Mouse (Mus musculus) hindbrain, embryonic 11.5 days (tissue): Measurements from ENCODE around the gene Gm43552. TPM values are rescaled to one million over a fixed set of nuclear protein-coding genes. Genes with fewer than 3 reads are reported as not detected.

Experiments
- ATAC-seq: fragments of 200-750 bp; cut with Nextera tagmentation; 2 replicates; pipeline ENCODE4 v1.8.0; 2017; ENCODE audit warnings: mild to moderate bottlenecking, moderate TSS enrichment, moderate library complexity; ENCODE audit not compliant: low FRiP score
- DNase-seq: peaks from one replicate; pipeline ENCODE4 v3.0.0-alpha.2; 2015; ENCODE audit warnings: low spot score
- H3K27ac ChIP-seq: fragments of 300-500 bp; sonication (generic); 2 replicates; pipeline ENCODE4 v1.5.1; 2014; ENCODE audit warnings: mild to moderate bottlenecking, low read depth, low read length
- H3K27me3 ChIP-seq: fragments of 300-500 bp; sonication (generic); 2 replicates; pipeline ENCODE4 v1.6.1; 2014; ENCODE audit warnings: mild to moderate bottlenecking, low read length, moderate library complexity, mixed read lengths; ENCODE audit not compliant: control insufficient read depth, insufficient read depth
- H3K36me3 ChIP-seq: fragments of 300-500 bp; sonication (generic); 2 replicates; pipeline ENCODE4 v1.6.1; 2014; ENCODE audit warnings: mild to moderate bottlenecking, low read length, moderate library complexity, mixed read lengths; ENCODE audit not compliant: control insufficient read depth, insufficient read depth
- H3K4me1 ChIP-seq: fragments of 300-500 bp; sonication (generic); replicated peaks from 2 replicates; pipeline ENCODE4 v1.6.1; 2014; ENCODE audit warnings: low read length, mixed read lengths; ENCODE audit not compliant: control insufficient read depth, insufficient read depth
- H3K4me2 ChIP-seq: fragments of 300-500 bp; sonication (generic); replicated peaks from 2 replicates; pipeline ENCODE4 v1.6.1; 2014; ENCODE audit warnings: mild to moderate bottlenecking, low read depth, low read length
- H3K4me3 ChIP-seq: fragments of 300-500 bp; sonication (generic); 2 replicates; pipeline ENCODE4 v1.5.1; 2014; ENCODE audit warnings: low read depth, low read length
- H3K9ac ChIP-seq: fragments of 300-500 bp; sonication (generic); 2 replicates; pipeline ENCODE4 v1.6.1; 2014; ENCODE audit warnings: low read depth, low read length
- H3K9me3 ChIP-seq: fragments of 300-500 bp; sonication (generic); 2 replicates; pipeline ENCODE4 v1.6.1; 2016; ENCODE audit warnings: low read length; ENCODE audit not compliant: control insufficient read depth
- WGBS: fragments of 180-500 bp; shearing (Covaris S2); extraction: QIAGEN DNeasy Blood & Tissue Kit; methylation state at CpG from one replicate; pipeline ENCODE4 v1.1.7; 2014; 5-methylcytosine and 5-hydroxymethylcytosine counted together
- polyA plus RNA-seq: library from polyadenylated mRNA; unstranded; fragments of >200 nt; fragmentation: Nextera tagmentation; extraction: Ambion mirVana; gene quantifications from 2 replicates; pipeline ENCODE4 v1.2.1, GENCODE M21; 2014

The Gm43552 gene
- polyA plus RNA-seq, 1 experiment from 2014 or later: not detected

DNA sequence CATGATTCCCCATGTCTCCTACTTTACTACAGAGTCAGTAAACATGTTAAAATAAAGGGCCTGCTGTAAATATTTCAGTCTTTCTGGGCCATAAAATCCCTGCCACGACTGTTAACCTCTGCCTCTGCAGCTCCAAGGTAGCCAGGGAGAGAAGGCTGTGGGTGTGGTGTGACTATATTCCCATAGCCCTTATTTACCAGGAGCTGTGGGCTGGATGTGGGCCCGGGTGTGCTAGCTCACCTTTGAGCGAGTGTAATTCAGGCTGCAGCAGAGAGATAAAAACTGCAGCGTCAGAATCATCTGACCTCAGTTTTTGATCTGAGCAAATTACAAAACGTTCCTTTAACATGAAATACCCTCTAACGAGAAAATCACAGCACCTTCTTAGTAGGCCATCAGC is 71.8 kb downstream of the Gm43552 start:
- H3K4me1 ChIP-seq: no peaks in the 10 kb centered on the region
- ATAC-seq (no peak), DNase-seq (no peak)
- no peak overlapping the region for H3K27ac ChIP-seq
- no peak overlapping the region for H3K4me3 ChIP-seq
- no peak overlapping the region for H3K9ac ChIP-seq
- H3K9me3 ChIP-seq: no peaks in the 10 kb centered on the region
- WGBS: 85% methylated on average over 6 of the region's 6 CpGs
- H3K36me3 ChIP-seq: no peaks in the 10 kb centered on the region
- H3K4me2 ChIP-seq: no peak overlapping the region
- no peaks in the 10 kb centered on the region for H3K27me3 ChIP-seq

DNA sequence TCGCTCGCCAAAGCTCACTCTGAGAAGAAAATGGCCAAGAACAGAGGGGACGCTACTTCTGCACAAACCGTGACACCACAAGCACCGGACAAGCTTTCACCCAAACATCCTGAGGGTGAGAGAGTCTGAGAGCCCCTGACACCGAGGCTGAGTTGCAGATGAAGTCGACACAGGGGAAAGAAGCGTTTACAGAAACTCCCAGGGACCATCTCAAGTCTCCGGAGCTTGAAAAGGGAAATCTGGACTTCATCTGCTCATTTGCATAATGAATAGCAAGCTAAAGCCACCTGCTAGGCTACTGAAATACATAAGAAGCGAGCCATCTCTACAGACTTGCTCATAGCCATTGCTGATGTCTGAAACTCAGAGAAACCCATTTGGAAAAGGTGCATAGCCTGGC is 73.5 kb downstream of the Gm43552 start:
- WGBS: 83% methylated on average over 10 of the region's 10 CpGs
- Histone ChIP-seq H3K36me3 (no peaks in the 10 kb centered on the region), H3K4me2 (no peak overlapping the region), H3K27me3 (no peaks in the 10 kb centered on the region), H3K9ac (no peak overlapping the region), H3K27ac (no peak overlapping the region), H3K9me3 (no peaks in the 10 kb centered on the region), H3K4me1 (no peaks in the 10 kb centered on the region), H3K4me3 (no peak overlapping the region)
- DNase-seq (no peak), ATAC-seq (no peak)

DNA sequence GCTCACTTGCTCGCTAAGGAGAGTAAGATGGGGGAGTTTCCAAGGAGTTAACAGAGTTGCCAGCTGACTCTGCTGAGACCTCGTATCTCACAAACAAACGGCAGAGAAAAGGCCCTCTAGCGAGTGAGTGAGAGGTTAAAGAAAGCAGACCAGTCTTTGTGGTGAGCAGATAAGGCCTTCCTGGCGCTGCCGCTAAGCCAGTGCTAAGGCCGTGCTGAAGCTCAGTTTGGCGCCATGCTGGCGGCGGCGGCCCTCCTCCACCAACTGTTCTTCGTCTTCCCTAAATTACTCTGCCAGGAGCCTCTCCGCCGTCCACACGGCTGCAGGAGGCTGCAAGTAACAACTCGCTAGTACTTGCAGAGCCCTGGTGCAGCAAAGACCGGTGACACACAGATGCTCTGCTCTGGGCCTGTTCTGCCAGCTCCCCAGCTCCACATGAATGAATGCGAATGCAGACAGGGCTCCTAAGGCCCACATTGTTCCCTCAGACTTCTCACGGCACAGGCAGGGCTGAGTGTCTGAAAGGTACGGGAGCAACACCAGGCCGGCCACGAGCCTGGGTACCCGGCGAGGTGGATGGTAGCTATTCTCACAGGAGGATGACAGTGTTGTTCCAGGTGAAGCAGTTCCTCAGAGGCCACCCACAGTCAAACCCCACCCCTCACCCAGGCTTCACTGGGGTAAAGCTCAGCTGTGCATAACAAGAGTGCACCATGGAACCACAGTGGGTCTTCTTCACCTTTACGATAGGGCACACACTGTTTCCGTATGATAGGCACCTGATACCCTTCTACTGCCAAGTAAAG is 76.8 kb downstream of the Gm43552 start:
- WGBS: 22% methylated on average over 26 of the region's 26 CpGs
- Histone ChIP-seq H3K27me3 (no peaks in the 10 kb centered on the region), H3K9me3 (no peaks in the 10 kb centered on the region), H3K4me2 (no peak overlapping the region), H3K4me1 (no peaks in the 10 kb centered on the region), H3K4me3 (no peak overlapping the region), H3K36me3 (peaks cover 3% of the 10 kb centered on the region; the same call in 1 of the 2 replicates), H3K9ac (0 out of 2 replicates have a peak overlapping the region, but pooled peaks have one; percentile 16), H3K27ac (0 out of 2 replicates have a peak overlapping the region, but pooled peaks have one; percentile 27)
- ATAC-seq: no peak
- DNase-seq: peak; percentile 47

DNA sequence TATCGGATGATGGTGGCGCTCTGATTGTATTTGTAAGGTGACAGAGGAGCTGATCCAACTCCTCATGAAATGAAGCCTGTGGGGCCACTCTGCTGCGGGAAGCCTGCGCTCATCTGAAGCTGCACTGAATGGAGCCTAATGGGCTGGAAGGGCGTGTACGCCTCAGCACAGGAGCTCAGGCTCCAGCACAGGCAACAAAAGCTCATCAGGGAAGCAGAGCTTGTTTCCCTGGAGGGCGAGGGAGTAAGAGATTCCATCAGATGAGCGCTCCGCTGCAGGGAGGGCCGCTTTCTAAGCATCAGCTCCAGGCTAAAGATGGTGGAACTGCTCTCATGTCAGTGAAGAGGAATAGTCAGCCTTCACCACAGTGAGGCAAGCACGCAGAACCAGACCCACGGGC is 84.6 kb downstream of the Gm43552 start:
- no peak overlapping the region for H3K4me2 ChIP-seq
- H3K4me3 ChIP-seq: no peak overlapping the region
- 37% methylated on average over 12 of the region's 12 CpGs for WGBS
- no peak for ATAC-seq
- H3K36me3 ChIP-seq: peaks cover 6% of the 10 kb centered on the region; the same call in 1 of the 2 replicates
- DNase-seq: peak; percentile 6
- H3K9me3 ChIP-seq: no peaks in the 10 kb centered on the region
- H3K4me1 ChIP-seq: no peaks in the 10 kb centered on the region
- no peak overlapping the region for H3K9ac ChIP-seq
- H3K27me3 ChIP-seq: no peaks in the 10 kb centered on the region
- no peak overlapping the region for H3K27ac ChIP-seq

DNA sequence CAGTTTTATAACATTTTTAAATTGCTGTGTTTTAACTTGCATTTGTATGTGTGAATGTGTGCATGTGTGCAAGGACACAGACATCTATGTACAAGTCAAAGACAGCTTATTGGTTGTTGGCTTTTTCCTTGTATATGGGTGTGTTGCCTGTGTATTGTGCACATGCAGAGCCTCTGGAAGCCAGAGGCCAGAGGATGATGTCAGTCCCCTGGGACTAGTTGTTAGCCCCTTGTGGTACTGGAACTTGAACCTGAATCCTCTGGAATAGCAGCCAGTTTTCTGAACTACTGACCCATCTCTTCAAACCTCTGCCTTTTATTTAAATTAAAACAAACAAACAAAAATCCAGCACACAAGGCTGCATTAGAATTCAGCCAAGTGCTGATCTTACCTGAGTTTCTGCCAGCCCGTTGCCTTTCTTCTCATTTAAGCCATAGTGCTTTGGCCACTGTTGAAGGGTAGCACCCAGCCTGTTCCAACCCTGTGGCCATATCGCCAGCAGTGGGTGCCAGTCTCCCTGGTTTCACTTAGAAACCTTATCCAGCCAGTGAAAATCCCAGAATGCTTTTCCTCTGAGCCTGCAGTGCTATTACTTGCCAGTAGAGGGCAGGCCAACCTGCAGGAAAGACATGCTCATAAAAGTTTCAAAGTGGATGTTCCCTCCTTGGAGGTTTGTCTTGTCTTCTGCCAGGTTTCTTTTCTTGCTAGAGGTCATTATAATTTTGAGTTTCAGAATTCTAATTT is 91.2 kb downstream of the Gm43552 start:
- DNase-seq: peak; percentile 80
- Histone ChIP-seq H3K4me2 (no peak overlapping the region), H3K27ac (no peak overlapping the region), H3K4me1 (no peaks in the 10 kb centered on the region), H3K27me3 (no peaks in the 10 kb centered on the region), H3K9me3 (no peaks in the 10 kb centered on the region), H3K36me3 (0 out of 2 replicates have a peak, but pooled peaks cover 3% of the 10 kb centered on the region), H3K9ac (no peak overlapping the region), H3K4me3 (no peak overlapping the region)
- ATAC-seq: no peak; the same call in 1 of the 2 replicates
- 31% methylated on average over 2 of the region's 2 CpGs for WGBS

DNA sequence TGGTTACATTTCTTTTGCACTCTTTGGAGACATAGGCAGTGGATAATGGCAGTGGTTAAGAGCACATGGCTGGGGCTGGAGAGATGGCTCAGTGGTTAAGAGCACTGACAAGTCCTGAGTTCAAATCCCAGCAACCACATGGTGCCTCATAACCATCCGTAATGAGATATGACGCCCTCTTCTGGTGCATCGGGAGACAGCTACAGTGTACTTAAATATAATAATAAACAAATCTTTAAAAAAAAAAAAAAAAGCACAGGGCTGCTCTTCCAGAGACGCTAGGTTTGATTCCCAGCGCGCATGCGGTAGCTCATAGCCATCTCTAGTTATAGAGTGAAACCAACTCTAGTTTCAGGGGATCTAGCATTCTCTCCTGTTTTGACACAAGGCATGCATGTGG is 98.2 kb downstream of the Gm43552 start:
- H3K4me3 ChIP-seq: no peak overlapping the region
- WGBS: 94% methylated on average over 7 of the region's 7 CpGs
- 0 out of 2 replicates have a peak, but pooled peaks cover 4% of the 10 kb centered on the region for H3K4me1 ChIP-seq
- no peak overlapping the region for H3K4me2 ChIP-seq
- DNase-seq (no peak), ATAC-seq (no peak)
- H3K9ac ChIP-seq: no peak overlapping the region
- no peaks in the 10 kb centered on the region for H3K9me3 ChIP-seq
- H3K27ac ChIP-seq: no peak overlapping the region
- H3K27me3 ChIP-seq: no peaks in the 10 kb centered on the region
- H3K36me3 ChIP-seq: 0 out of 2 replicates have a peak, but pooled peaks cover 2% of the 10 kb centered on the region

DNA sequence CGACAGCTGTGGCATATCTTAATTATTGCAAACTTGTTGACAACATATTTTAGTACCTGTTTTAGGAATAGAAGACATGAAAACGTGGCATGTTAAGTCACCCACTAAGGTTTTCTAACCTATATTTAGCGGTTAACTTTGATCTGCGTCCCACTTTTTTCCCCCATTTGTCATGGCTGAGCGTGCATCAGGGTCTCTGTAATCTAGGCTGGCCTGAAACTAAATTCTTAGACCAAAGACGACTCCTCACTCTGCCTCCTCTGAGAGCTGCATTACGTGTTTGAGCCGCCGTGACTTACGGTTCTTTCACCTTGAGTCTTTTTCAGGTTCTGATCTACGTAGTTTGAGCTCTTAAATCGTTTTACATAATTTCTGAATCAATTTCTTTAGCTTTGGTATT is 100.9 kb downstream of the Gm43552 start:
- DNase-seq: peak; percentile 49
- Histone ChIP-seq H3K4me2 (peak overlapping the region; percentile 61), H3K4me3 (peak overlapping the region; percentile 97), H3K9me3 (no peaks in the 10 kb centered on the region), H3K27me3 (no peaks in the 10 kb centered on the region), H3K9ac (peak overlapping the region; percentile 58), H3K27ac (0 out of 2 replicates have a peak overlapping the region, but pooled peaks have one; percentile 14), H3K4me1 (0 out of 2 replicates have a peak, but pooled peaks cover 4% of the 10 kb centered on the region), H3K36me3 (peaks cover 8% of the 10 kb centered on the region; the same call in 1 of the 2 replicates)
- peak; percentile 66 for ATAC-seq
- WGBS: 5% methylated on average over 12 of the region's 12 CpGs

DNA sequence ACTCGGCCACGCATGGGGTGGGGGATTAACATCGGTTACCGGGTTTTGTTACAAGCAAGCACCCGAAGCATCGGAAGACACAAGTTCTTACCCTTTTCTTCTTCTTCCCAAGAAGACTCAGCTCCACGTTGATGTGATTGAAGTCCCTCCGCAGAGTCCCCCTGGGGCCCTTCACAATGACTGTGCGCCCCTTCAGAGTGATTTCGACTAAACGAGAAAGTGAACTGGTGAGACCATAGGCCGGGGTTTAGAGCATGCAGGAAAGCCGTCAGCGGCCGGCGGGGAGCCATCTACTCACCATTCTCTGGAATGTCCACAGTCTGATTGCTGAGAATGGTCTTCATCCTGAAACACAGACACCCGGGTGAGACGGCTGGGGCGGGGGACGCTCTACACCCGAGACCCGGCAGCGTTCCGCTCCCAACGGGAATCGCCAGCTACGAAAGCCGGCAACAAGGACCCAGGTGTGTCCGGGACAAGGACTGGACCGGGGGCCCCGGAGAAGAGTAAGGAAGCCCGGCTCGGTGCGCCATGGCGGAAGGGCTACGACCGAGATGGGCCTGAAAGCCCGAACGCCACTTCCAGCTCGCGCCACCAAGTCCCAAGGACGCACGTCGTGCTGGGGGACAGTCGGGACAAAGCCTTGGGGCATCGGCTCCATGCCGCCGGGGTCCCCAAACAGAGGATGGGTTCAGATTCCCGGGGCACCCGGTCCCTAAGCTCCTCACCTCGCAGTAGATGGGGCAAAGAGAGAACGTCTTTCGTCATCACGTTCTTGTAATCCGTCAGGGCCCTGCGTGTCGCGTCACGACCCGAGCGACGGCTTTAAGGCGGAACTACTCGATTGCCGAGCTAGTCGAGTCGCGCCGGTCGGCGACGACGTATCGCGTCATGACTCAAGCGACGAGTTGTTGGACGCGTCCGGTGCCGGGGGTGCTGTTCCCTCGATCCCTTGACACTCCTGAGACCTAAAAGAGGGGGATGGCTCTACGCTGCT is 101.7 kb downstream of the Gm43552 start, which contains the start of the genes Rpl9 and Lias:
Gene Rpl9, minus strand, starts transcription at position 797 of the 997 bp plus-strand sequence.
Gene Lias, plus strand, starts transcription at position 850 of the 997 bp plus-strand sequence.
- peak within 1 kb of the TSS; percentile 89 for H3K27ac ChIP-seq
- peak; percentile 98 for ATAC-seq
- DNase-seq: peak; percentile 98
- H3K9me3 ChIP-seq: no peaks in the 10 kb centered on the region
- peak within 1 kb of the TSS; percentile 99 for H3K9ac ChIP-seq
- peaks cover 8% of the 10 kb centered on the region; the same call in 1 of the 2 replicates for H3K36me3 ChIP-seq
- under 1% methylated on average over 83 of the region's 83 CpGs for WGBS
- no peaks in the 10 kb centered on the region for H3K27me3 ChIP-seq
- peak within 1 kb of the TSS; percentile 76 for H3K4me2 ChIP-seq
- H3K4me1 ChIP-seq: 0 out of 2 replicates have a peak, but pooled peaks cover 4% of the 10 kb centered on the region
- H3K4me3 ChIP-seq: peak within 1 kb of the TSS; percentile 97
